Mouse (Mus musculus): ENCODE data around the gene Mybphl. TPM values are rescaled to one million over a fixed set of nuclear protein-coding genes. Genes with fewer than 3 reads are reported as not detected.

Mybphl gene
- polyA plus RNA-seq, 1 experiment from 2014 or later, result 0.12 TPM

DNA sequence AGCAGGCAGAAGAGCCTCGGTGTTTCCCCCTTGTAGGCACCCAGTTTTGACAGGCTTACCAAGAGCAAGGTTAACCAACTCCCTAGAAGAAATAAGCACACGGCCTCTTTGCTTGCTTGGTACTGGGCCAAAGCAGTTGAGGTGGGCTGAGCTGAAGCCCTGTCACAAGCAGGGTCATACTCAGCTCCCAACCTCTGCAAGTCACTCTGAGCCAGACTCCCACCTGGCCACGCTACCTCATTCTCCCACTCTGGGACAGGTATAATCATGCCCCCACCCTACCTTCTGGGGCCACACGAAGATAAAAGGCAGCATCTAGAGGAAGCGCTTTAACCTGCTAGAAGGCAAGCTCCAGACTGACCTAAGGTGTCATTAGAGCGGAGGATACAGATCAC, 60.9 kb downstream of the Mybphl start:
- no peak for ATAC-seq (ENCODE audit: insufficient number of reproducible peaks, low FRiP score, low TSS enrichment, low read depth)
- H3K9me3 ChIP-seq (replicated peaks), result no peaks in the 10 kb centered on the region
- WGBS, result 72% methylated on average over 6 of the region's 6 CpGs
- no peaks in the 10 kb centered on the region for H3K27me3 ChIP-seq
- peaks cover 33% of the 10 kb centered on the region for H3K4me1 ChIP-seq
- H3K36me3 ChIP-seq, result peaks cover 50% of the 10 kb centered on the region
- no peak overlapping the region for H3K9ac ChIP-seq
- no peak overlapping the region for H3K4me2 ChIP-seq (replicated peaks)
- no peak overlapping the region for H3K4me3 ChIP-seq (replicated peaks)
- peak overlapping the region; percentile 77 for H3K27ac ChIP-seq (replicated peaks)

Other genes starting within 250 kb of the Mybphl start
- 154 and 161 TPM in 2 replicates for gene Gnai3, start 218.8 kb upstream of the Mybphl start, polyA plus RNA-seq (2015; fragmentation: Nextera tagmentation; extraction: Ambion mirVana)
- gene Gpr61, start 210.0 kb upstream of the Mybphl start, polyA plus RNA-seq (2015; fragmentation: Nextera tagmentation; extraction: Ambion mirVana), result 0.11 and 0.25 TPM in 2 replicates
- gene Amigo1, start 178.6 kb upstream of the Mybphl start, polyA plus RNA-seq (2015; fragmentation: Nextera tagmentation; extraction: Ambion mirVana), result 6.3 and 6.8 TPM in 2 replicates
- 2.8 and 3.0 TPM in 2 replicates for gene Cyb561d1, start 163.7 kb upstream of the Mybphl start, polyA plus RNA-seq (2015; fragmentation: Nextera tagmentation; extraction: Ambion mirVana)
- gene Atxn7l2, start 154.0 kb upstream of the Mybphl start, polyA plus RNA-seq (2015; fragmentation: Nextera tagmentation; extraction: Ambion mirVana), result 18.4 and 20.4 TPM in 2 replicates
- 2.7 and 3.3 TPM in 2 replicates for gene Sypl2, start 138.3 kb upstream of the Mybphl start, polyA plus RNA-seq (2015; fragmentation: Nextera tagmentation; extraction: Ambion mirVana)
- gene Psma5, start 108.0 kb upstream of the Mybphl start, polyA plus RNA-seq (2015; fragmentation: Nextera tagmentation; extraction: Ambion mirVana), result 263 and 265 TPM in 2 replicates
- gene Sort1, start 80.8 kb upstream of the Mybphl start, polyA plus RNA-seq (2015; fragmentation: Nextera tagmentation; extraction: Ambion mirVana), result 13.4 and 13.9 TPM in 2 replicates
- 41.7 TPM in 2 replicates for gene Psrc1, start 18.9 kb downstream of the Mybphl start, polyA plus RNA-seq (2015; fragmentation: Nextera tagmentation; extraction: Ambion mirVana)
- gene Celsr2, start 50.6 kb downstream of the Mybphl start, polyA plus RNA-seq (2015; fragmentation: Nextera tagmentation; extraction: Ambion mirVana), result 20.1 and 20.7 TPM in 2 replicates
- 117 and 120 TPM in 2 replicates for gene Sars, start 80.3 kb downstream of the Mybphl start, polyA plus RNA-seq (2015; fragmentation: Nextera tagmentation; extraction: Ambion mirVana)
- gene 1700013F07Rik, start 169.2 kb downstream of the Mybphl start, polyA plus RNA-seq (2015; fragmentation: Nextera tagmentation; extraction: Ambion mirVana), result 2.8 and 6.1 TPM in 2 replicates
- gene 5330417C22Rik, start 171.6 kb downstream of the Mybphl start, polyA plus RNA-seq (2015; fragmentation: Nextera tagmentation; extraction: Ambion mirVana), result 3.3 and 4.1 TPM in 2 replicates
- 48.6 and 49.6 TPM in 2 replicates for gene Tmem167b, start 197.6 kb downstream of the Mybphl start, polyA plus RNA-seq (2015; fragmentation: Nextera tagmentation; extraction: Ambion mirVana)
- gene Taf13, start 206.8 kb downstream of the Mybphl start, polyA plus RNA-seq (2015; fragmentation: Nextera tagmentation; extraction: Ambion mirVana), result 43.1 and 51.3 TPM in 2 replicates
- 18.0 and 19.9 TPM in 2 replicates for gene Wdr47, start 226.4 kb downstream of the Mybphl start, polyA plus RNA-seq (2015; fragmentation: Nextera tagmentation; extraction: Ambion mirVana)